Mouse (Mus musculus) limb, embryonic 13.5 days (tissue): Measurements from ENCODE around the gene Arhgap45. TPM values are rescaled to one million over a fixed set of nuclear protein-coding genes. Genes with fewer than 3 reads are reported as not detected.

Source experiments
- ATAC-seq: fragments of 200-750 bp; cut with Nextera tagmentation; 2 replicates; pipeline ENCODE4 v1.8.0; 2017; ENCODE audit warnings: low read depth, moderate number of reproducible peaks, moderate TSS enrichment; ENCODE audit not compliant: low FRiP score
- H3K27ac ChIP-seq: fragments of 300-500 bp; sonication (generic); 2 replicates; pipeline ENCODE4 v1.5.1; 2015; ENCODE audit warnings: inconsistent platforms, mild to moderate bottlenecking, moderate library complexity
- H3K27me3 ChIP-seq: fragments of 300-500 bp; sonication (generic); 2 replicates; pipeline ENCODE4 v1.6.1; 2015; ENCODE audit warnings: mild to moderate bottlenecking, inconsistent platforms
- H3K36me3 ChIP-seq: fragments of 300-500 bp; sonication (generic); 2 replicates; pipeline ENCODE4 v1.6.1; 2015; ENCODE audit warnings: inconsistent platforms, mild to moderate bottlenecking, moderate library complexity
- H3K4me1 ChIP-seq: fragments of 300-500 bp; sonication (generic); 2 replicates; pipeline ENCODE4 v1.6.1; 2015; ENCODE audit warnings: inconsistent platforms
- H3K4me2 ChIP-seq: fragments of 300-500 bp; sonication (generic); replicated peaks from 2 replicates; pipeline ENCODE4 v1.6.1; 2015; ENCODE audit warnings: inconsistent platforms, mild to moderate bottlenecking, moderate library complexity
- H3K4me3 ChIP-seq: fragments of 300-500 bp; sonication (generic); 2 replicates; pipeline ENCODE4 v1.5.1; 2015; ENCODE audit warnings: moderate library complexity, mild to moderate bottlenecking, inconsistent platforms
- H3K9ac ChIP-seq: fragments of 300-500 bp; sonication (generic); 2 replicates; pipeline ENCODE4 v1.6.1; 2015; ENCODE audit warnings: mild to moderate bottlenecking, inconsistent platforms
- H3K9me3 ChIP-seq: fragments of 300-500 bp; sonication (generic); 2 replicates; pipeline ENCODE4 v1.6.1; 2016; ENCODE audit warnings: inconsistent platforms
- WGBS: fragments of 180-500 bp; shearing (Covaris S2); methylation state at CpG from one replicate; pipeline ENCODE4 v1.1.7; 2015; 5-methylcytosine and 5-hydroxymethylcytosine counted together
- polyA plus RNA-seq: library from polyadenylated mRNA; unstranded; fragments of >200 nt; fragmentation: Nextera tagmentation; extraction: Ambion mirVana; gene quantifications from 2 replicates; pipeline ENCODE4 v1.2.1, GENCODE M21; 2015

Arhgap45 gene
- polyA plus RNA-seq, 1 experiment from 2014 or later, result 7.3 TPM

GRCm38 (mm10) chr10:80070837-80071515, 54.5 kb downstream of the Arhgap45 start:
- Histone ChIP-seq H3K36me3 (peaks cover 16% of the 10 kb centered on the region), H3K4me2 (no peak overlapping the region), H3K4me3 (no peak overlapping the region), H3K9ac (peak overlapping the region; percentile 36), H3K27me3 (no peaks in the 10 kb centered on the region), H3K27ac (peak overlapping the region; percentile 79), H3K9me3 (no peaks in the 10 kb centered on the region), H3K4me1 (peaks cover 31% of the 10 kb centered on the region)
- ATAC-seq, result peak; percentile 66
- 51% methylated on average over 9 of the region's 9 CpGs for WGBS

- no peak overlapping the region for H3K4me3 ChIP-seq
- peak overlapping the region; percentile 79 for H3K27ac ChIP-seq
- ATAC-seq, result no peak
- H3K9ac ChIP-seq, result peak overlapping the region; percentile 36
- 73% methylated on average over 3 of the region's 3 CpGs for WGBS
- H3K9me3 ChIP-seq, result no peaks in the 10 kb centered on the region
- no peaks in the 10 kb centered on the region for H3K27me3 ChIP-seq
- peaks cover 32% of the 10 kb centered on the region for H3K4me1 ChIP-seq
- peaks cover 13% of the 10 kb centered on the region for H3K36me3 ChIP-seq
- no peak overlapping the region for H3K4me2 ChIP-seq
Observed at GRCm38 (mm10) chr10:80071516-80071900, 55.1 kb downstream of the Arhgap45 start.

GRCm38 (mm10) chr10:80072623-80073489, 56.4 kb downstream of the Arhgap45 start:
- no peaks in the 10 kb centered on the region for H3K27me3 ChIP-seq
- H3K4me2 ChIP-seq, result no peak overlapping the region
- no peak for ATAC-seq
- H3K4me1 ChIP-seq, result peaks cover 32% of the 10 kb centered on the region
- H3K4me3 ChIP-seq, result no peak overlapping the region
- H3K9ac ChIP-seq, result 0 out of 2 replicates have a peak overlapping the region, but pooled peaks have one; percentile 20
- peaks cover 10% of the 10 kb centered on the region; the same call in 1 of the 2 replicates for H3K36me3 ChIP-seq
- no peaks in the 10 kb centered on the region for H3K9me3 ChIP-seq
- 81% methylated on average over 20 of the region's 20 CpGs for WGBS
- H3K27ac ChIP-seq, result no peak overlapping the region

DNA sequence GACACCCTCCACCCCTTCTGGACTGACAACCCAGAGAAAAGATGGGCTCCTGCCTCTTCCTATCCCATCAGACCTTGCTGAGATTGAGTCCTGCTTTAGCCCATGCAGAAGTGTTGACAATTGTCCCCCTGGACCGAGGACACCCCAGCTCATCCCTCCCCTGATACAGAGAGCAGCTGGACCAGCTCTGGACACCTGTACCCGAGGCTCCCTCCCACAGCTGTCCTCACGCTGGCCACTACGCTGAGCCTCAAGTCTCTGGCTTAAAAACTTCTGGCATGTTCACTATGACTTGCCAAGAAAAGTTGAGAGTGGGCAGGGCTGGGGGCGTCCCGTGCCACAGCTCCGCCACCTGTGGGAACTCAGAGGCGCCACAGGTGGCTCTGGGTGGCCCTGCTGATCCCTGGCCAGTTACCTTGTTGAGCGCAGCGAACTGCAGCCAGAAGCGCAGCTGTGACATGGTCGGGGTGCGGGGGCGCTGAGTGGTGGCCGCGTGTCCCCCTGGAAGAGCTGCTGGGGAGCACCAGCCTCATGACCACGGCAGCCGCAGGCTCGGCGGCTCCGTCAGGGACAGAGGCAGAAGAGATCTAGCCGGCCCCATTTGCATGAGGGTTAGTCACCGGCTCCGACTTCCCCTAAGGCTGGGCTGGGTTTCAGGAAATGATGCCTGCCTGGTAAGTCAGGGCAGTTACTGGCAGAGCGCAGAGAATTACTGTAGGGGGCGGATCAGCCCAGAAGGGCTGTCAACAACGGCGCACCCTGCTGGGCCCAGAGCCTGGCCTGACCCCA, 58.6 kb downstream of the Arhgap45 start:
- H3K9me3 ChIP-seq, result no peaks in the 10 kb centered on the region
- H3K4me2 ChIP-seq, result peak overlapping the region; percentile 48
- peaks cover 32% of the 10 kb centered on the region for H3K4me1 ChIP-seq
- no peak for ATAC-seq
- H3K4me3 ChIP-seq, result peak overlapping the region; percentile 21
- no peaks in the 10 kb centered on the region for H3K27me3 ChIP-seq
- H3K36me3 ChIP-seq, result peaks cover 22% of the 10 kb centered on the region
- 10% methylated on average over 28 of the region's 28 CpGs for WGBS
- H3K9ac ChIP-seq, result peak overlapping the region; percentile 46; the same call in 1 of the 2 replicates
- H3K27ac ChIP-seq, result no peak overlapping the region; the same call in 1 of the 2 replicates

DNA sequence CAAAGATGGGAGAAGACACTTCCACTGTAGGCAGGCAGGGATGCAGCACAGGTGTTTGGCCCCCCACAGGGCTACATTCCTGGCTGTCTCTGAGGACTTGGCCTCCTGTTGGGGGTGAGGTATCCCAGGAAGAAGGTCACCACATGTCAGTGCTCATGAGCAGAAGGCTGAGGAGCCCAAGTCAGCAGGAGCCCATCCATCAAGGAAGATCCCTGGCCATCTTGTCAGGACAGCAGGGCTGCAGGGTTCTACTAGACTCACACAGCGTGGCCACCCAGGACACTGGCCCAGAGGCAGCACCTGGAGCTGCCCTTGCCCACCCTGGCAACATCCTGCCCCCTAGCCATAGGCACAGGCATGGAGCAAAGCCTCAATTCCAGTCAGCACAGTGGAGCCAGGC, 59.5 kb downstream of the Arhgap45 start:
- 55% methylated on average over 1 of the region's 1 CpGs for WGBS
- Histone ChIP-seq H3K36me3 (peaks cover 32% of the 10 kb centered on the region), H3K4me3 (no peak overlapping the region), H3K4me1 (peaks cover 30% of the 10 kb centered on the region), H3K9ac (peak overlapping the region; percentile 8; the same call in 1 of the 2 replicates), H3K27me3 (no peaks in the 10 kb centered on the region), H3K27ac (no peak overlapping the region), H3K9me3 (no peaks in the 10 kb centered on the region), H3K4me2 (no peak overlapping the region)
- ATAC-seq, result no peak

GRCm38 (mm10) chr10:80076386-80076785, 59.9 kb downstream of the Arhgap45 start:
- 93% methylated on average over 4 of the region's 4 CpGs for WGBS

DNA sequence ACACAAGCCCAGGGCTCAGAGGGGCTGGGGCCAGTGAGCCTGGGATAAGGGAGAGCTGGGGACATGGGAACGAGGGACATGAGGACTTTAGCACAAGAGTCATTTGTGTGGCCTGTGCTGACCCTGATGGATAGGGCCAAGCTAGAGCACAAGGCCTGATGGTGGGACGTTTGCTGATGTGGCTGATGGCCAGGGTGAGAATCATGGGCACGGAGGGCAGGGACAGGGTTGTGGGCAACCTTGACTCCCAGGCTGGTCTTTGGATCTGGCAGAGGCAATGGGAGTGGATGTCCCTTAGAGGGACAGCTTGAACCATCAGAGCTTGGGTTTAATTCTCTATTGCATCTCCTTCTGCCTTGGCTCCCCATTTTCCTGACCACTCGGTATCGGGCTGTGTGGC, 60.9 kb downstream of the Arhgap45 start:
- no peak overlapping the region for H3K4me2 ChIP-seq
- 87% methylated on average over 5 of the region's 5 CpGs for WGBS
- no peaks in the 10 kb centered on the region for H3K9me3 ChIP-seq
- H3K27me3 ChIP-seq, result no peaks in the 10 kb centered on the region
- ATAC-seq, result no peak
- no peak overlapping the region for H3K27ac ChIP-seq
- no peak overlapping the region for H3K9ac ChIP-seq
- H3K36me3 ChIP-seq, result peaks cover 42% of the 10 kb centered on the region
- H3K4me3 ChIP-seq, result no peak overlapping the region
- H3K4me1 ChIP-seq, result peaks cover 16% of the 10 kb centered on the region

More at GRCm38 (mm10) chr10:80076386-80076785, 59.9 kb downstream of the Arhgap45 start:
- Histone ChIP-seq H3K4me3 (no peak overlapping the region), H3K27ac (no peak overlapping the region), H3K4me2 (no peak overlapping the region), H3K4me1 (peaks cover 25% of the 10 kb centered on the region), H3K27me3 (no peaks in the 10 kb centered on the region), H3K9me3 (no peaks in the 10 kb centered on the region), H3K36me3 (peaks cover 36% of the 10 kb centered on the region), H3K9ac (peak overlapping the region; percentile 8; the same call in 1 of the 2 replicates)
- ATAC-seq, result no peak

DNA sequence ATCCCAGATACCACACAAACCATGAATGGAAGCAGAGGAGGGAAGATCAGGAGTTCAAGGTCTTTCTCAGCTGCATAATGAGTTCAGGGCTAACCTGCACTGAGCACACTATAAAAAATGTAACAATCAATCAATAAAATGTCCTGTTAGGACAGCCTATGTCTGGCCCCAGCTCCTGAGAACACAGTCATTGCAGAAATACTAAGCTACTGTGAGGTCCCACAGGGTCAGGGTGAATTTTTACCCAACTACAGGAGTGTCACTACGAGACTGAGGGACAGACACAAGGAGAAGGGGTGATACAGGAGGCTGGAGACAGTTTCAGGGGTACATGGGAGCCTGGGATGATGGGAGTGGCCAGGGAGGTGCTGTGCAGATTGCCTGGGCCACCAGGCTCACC, 61.9 kb downstream of the Arhgap45 start:
- H3K4me1 ChIP-seq, result peaks cover 16% of the 10 kb centered on the region
- H3K9me3 ChIP-seq, result no peaks in the 10 kb centered on the region
- no peak overlapping the region for H3K27ac ChIP-seq
- no peak overlapping the region for H3K4me2 ChIP-seq
- H3K36me3 ChIP-seq, result peaks cover 52% of the 10 kb centered on the region
- H3K27me3 ChIP-seq, result no peaks in the 10 kb centered on the region
- no peak for ATAC-seq
- H3K4me3 ChIP-seq, result no peak overlapping the region
- 89% methylated on average over 1 of the region's 1 CpGs for WGBS
- no peak overlapping the region for H3K9ac ChIP-seq

DNA sequence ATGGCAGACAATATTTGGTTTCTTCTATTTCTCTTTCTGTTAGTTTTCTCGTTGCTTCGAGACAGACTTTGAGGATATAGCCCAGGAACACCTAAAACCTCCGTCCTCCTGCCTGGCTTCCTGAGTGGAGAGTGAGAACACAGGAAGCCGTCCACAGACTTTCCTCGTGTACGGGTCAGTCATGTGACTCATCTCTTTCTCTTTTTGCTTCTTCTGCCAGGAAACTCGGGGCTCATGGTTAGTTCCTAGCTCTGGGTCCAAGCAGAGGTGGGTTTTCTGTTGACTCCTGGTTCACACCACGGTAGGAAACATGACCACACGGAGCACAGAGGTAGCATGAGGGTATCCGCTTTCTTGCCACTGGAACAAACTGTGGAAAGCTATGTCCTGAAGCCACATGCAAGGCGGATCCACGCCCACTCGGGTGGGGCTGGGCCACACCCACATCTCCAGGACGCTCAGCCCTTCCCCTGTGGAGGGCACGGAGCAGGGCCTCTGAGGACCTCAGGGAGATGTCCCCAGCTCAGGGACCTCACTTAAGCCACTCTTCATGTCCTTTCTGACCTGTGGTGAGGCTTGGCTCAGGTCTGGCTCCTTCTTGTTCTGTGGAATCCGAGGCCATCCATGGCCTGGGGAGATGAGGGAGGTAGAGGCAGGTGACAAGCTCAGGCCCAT, 64.1 kb downstream of the Arhgap45 start:
- peak overlapping the region; percentile 35; the same call in 1 of the 2 replicates for H3K9ac ChIP-seq
- H3K27me3 ChIP-seq, result no peaks in the 10 kb centered on the region
- H3K9me3 ChIP-seq, result no peaks in the 10 kb centered on the region
- ATAC-seq, result no peak
- H3K4me1 ChIP-seq, result peaks cover 5% of the 10 kb centered on the region
- no peak overlapping the region for H3K4me3 ChIP-seq
- 78% methylated on average over 16 of the region's 16 CpGs for WGBS
- peaks cover 74% of the 10 kb centered on the region for H3K36me3 ChIP-seq
- H3K4me2 ChIP-seq, result no peak overlapping the region
- no peak overlapping the region for H3K27ac ChIP-seq
